Mouse (Mus musculus): ENCODE results near the gene Copg2.
"Not testable (repeated sequence)": the region's sequence is repeated elsewhere in the genome, so short reads cannot be mapped to it uniquely, and the experiment has no call there.

The Copg2 gene

GRCm38 (mm10) chr6:30832241-30832640 lies 64.4 kb downstream of the Copg2 start:
- DNase-seq (ENCODE audit: low spot score in 2 of 2): no peak

GRCm38 (mm10) chr6:30813626-30814025 lies 83.0 kb downstream of the Copg2 start:
- no peak for DNase-seq (ENCODE audit: low spot score in 2 of 2)

- DNase-seq (ENCODE audit: low spot score in 2 of 2): no peak
These were observed 91.4 kb downstream of the Copg2 start for GRCm38 (mm10) chr6:30805053-30805752.

- DNase-seq (ENCODE audit: low spot score in 2 of 2): peak; percentile 54 to 66
These were observed 92.1 kb downstream of the Copg2 start for GRCm38 (mm10) chr6:30804389-30805052.

GRCm38 (mm10) chr6:30802915-30803314 lies 93.7 kb downstream of the Copg2 start:
- not testable (repeated sequence) for DNase-seq (ENCODE audit: low spot score in 2 of 2)

- DNase-seq (ENCODE audit: low spot score in 2 of 2): no peak
These were observed 145.4 kb downstream of the Copg2 start for GRCm38 (mm10) chr6:30751209-30751608.

GRCm38 (mm10) chr6:30750482-30750881 lies 146.1 kb downstream of the Copg2 start:
- no peak for DNase-seq (ENCODE audit: low spot score in 2 of 2)

- no peak for DNase-seq (ENCODE audit: low spot score in 2 of 2)
These were observed 146.7 kb downstream of the Copg2 start for GRCm38 (mm10) chr6:30749892-30750291.

- DNase-seq (ENCODE audit: low spot score in 2 of 2): no peak
These were observed 147.4 kb downstream of the Copg2 start for GRCm38 (mm10) chr6:30749042-30749689.

- no peak for DNase-seq (ENCODE audit: low spot score in 2 of 2)
These were observed 148.2 kb downstream of the Copg2 start for GRCm38 (mm10) chr6:30748358-30748910.

GRCm38 (mm10) chr6:30747631-30748357 lies 148.8 kb downstream of the Copg2 start:
- DNase-seq (ENCODE audit: low spot score in 2 of 2): no peak

- no peak for DNase-seq (ENCODE audit: low spot score in 2 of 2)
These were observed 151.0 kb downstream of the Copg2 start for GRCm38 (mm10) chr6:30745591-30745990.

- DNase-seq (ENCODE audit: low spot score in 2 of 2): no peak
These were observed 151.7 kb downstream of the Copg2 start for GRCm38 (mm10) chr6:30744846-30745245.

- DNase-seq (ENCODE audit: low spot score in 2 of 2): no peak
These were observed 157.3 kb downstream of the Copg2 start for GRCm38 (mm10) chr6:30739177-30739747.

- DNase-seq (ENCODE audit: low spot score in 2 of 2): no peak
These were observed 158.1 kb downstream of the Copg2 start for GRCm38 (mm10) chr6:30738464-30739006.

- peak; percentile 26 to 32 for DNase-seq (ENCODE audit: low spot score in 2 of 2)
These were observed 158.8 kb downstream of the Copg2 start for GRCm38 (mm10) chr6:30737548-30738463.

GRCm38 (mm10) chr6:30736864-30737547 lies 159.6 kb downstream of the Copg2 start:
- DNase-seq (ENCODE audit: low spot score in 2 of 2): peak; percentile 34

- DNase-seq (ENCODE audit: low spot score in 2 of 2): no peak
These were observed 160.2 kb downstream of the Copg2 start for GRCm38 (mm10) chr6:30736372-30736762.

- DNase-seq (ENCODE audit: low spot score in 2 of 2): no peak
These were observed 160.7 kb downstream of the Copg2 start for GRCm38 (mm10) chr6:30735728-30736371.

Measured in natural killer cell, adult 2 months (primary cell).